Mouse (Mus musculus) CH12.LX (cell line): Measurements from ENCODE around the gene Naa35. TPM values are rescaled to one million over a fixed set of nuclear protein-coding genes. Genes with fewer than 3 reads are reported as not detected.

ENCODE experiments used
- DNase-seq: peaks from one replicate; pipeline ENCODE4 v3.0.0-alpha.2; 2013; ENCODE audit errors: extremely low read depth
- H3K27ac ChIP-seq: 2 replicates; pipeline ENCODE4 v1.5.1; 2012; ENCODE audit warnings: low read depth, mild to moderate bottlenecking, control low read depth, moderate library complexity; ENCODE audit not compliant: insufficient read depth
- H3K27me3 ChIP-seq: replicated peaks from 2 replicates; pipeline ENCODE3; 2012; ENCODE audit warnings: inconsistent platforms
- H3K36me3 ChIP-seq, 2 experiments: replicated peaks in 1 of 2; 2 replicates each; pipeline versions ENCODE3 to v1.6.1; 2012; ENCODE audit warnings: inconsistent platforms in 1 of 2, low read length in 1 of 2, mild to moderate bottlenecking in 1 of 2, mixed read lengths in 1 of 2, moderate library complexity in 1 of 2; ENCODE audit not compliant: control insufficient read depth in 1 of 2, insufficient read depth in 1 of 2
- H3K4me1 ChIP-seq, 2 experiments: 2 replicates each; pipeline ENCODE4 v1.6.1; 2012; ENCODE audit warnings: inconsistent platforms in 1 of 2, moderate library complexity in 1 of 2; ENCODE audit not compliant: insufficient read depth in 2 of 2, control insufficient read depth in 1 of 2
- H3K4me2 ChIP-seq: 2 replicates; pipeline ENCODE4 v1.6.1; 2012; ENCODE audit warnings: low read depth, mild to moderate bottlenecking, control low read depth; ENCODE audit not compliant: poor library complexity, insufficient read depth, severe bottlenecking
- H3K4me3 ChIP-seq, 3 experiments: fragments of 150-350 bp in 1 of 3; sonication (generic) in 1 of 3; replicated peaks in 1 of 3; 2 replicates each; pipeline versions ENCODE3 to v1.5.1; 2011 to 2012; ENCODE audit warnings: low read depth in 2 of 3, low read length in 2 of 3, mild to moderate bottlenecking in 2 of 3, moderate library complexity in 2 of 3, control low read depth in 1 of 3, improper control_type of control experiment in 1 of 3, inconsistent platforms in 1 of 3, mixed read lengths in 1 of 3; ENCODE audit not compliant: poor library complexity in 1 of 3
- H3K79me2 ChIP-seq: replicated peaks from 2 replicates; pipeline ENCODE4 v1.6.1; 2012; ENCODE audit warnings: mild to moderate bottlenecking, moderate library complexity; ENCODE audit not compliant: control insufficient read depth, poor library complexity, insufficient read depth, severe bottlenecking; ENCODE audit errors: extremely low read depth
- H3K9ac ChIP-seq: 2 replicates; pipeline ENCODE4 v1.6.1; 2012; ENCODE audit warnings: low read depth, mild to moderate bottlenecking, control low read depth, moderate library complexity; ENCODE audit not compliant: insufficient read depth
- H3K9me3 ChIP-seq: replicated peaks from 2 replicates; pipeline ENCODE3; 2012; ENCODE audit warnings: low read length, inconsistent platforms, mixed read lengths
- BHLHE40 ChIP-seq: IDR thresholded peaks from 2 replicates; pipeline ENCODE4 v1.6.1; 2011; ENCODE audit warnings: mild to moderate bottlenecking, low read depth, low read length, improper control_type of control experiment
- CHD1 ChIP-seq: IDR thresholded peaks from 2 replicates; pipeline ENCODE4 v1.6.1; 2012; ENCODE audit warnings: low read depth, low read length, improper control_type of control experiment, inconsistent platforms
- CHD2 ChIP-seq: IDR thresholded peaks from 2 replicates; pipeline ENCODE4 v1.6.1; 2011; ENCODE audit warnings: low read length, improper control_type of control experiment
- CTCF ChIP-seq, 2 experiments: IDR thresholded peaks in 1 of 2; conservative IDR thresholded peaks in 1 of 2; 2 replicates each; pipeline ENCODE4 v1.5.1; 2011 to 2012; ENCODE audit warnings: low read depth in 2 of 2, low read length in 2 of 2, improper control_type of control experiment in 1 of 2, inconsistent platforms in 1 of 2, mild to moderate bottlenecking in 1 of 2, moderate library complexity in 1 of 2
- E2F4 ChIP-seq: IDR thresholded peaks from 2 replicates; pipeline ENCODE4 v1.6.1; 2011; ENCODE audit warnings: low read depth, low read length, improper control_type of control experiment; ENCODE audit not compliant: insufficient replicate concordance
- EP300 ChIP-seq: IDR thresholded peaks from 2 replicates; pipeline ENCODE4 v1.6.1; 2011; ENCODE audit warnings: low read length, improper control_type of control experiment
- ETS1 ChIP-seq: conservative IDR thresholded peaks from 2 replicates; pipeline ENCODE4 v1.6.1; 2012; ENCODE audit warnings: low read depth, mild to moderate bottlenecking, inconsistent platforms, low read length, improper control_type of control experiment, moderate library complexity
- GABPA ChIP-seq: IDR thresholded peaks from 2 replicates; pipeline ENCODE4 v1.6.1; 2012; ENCODE audit warnings: low read depth, low read length, improper control_type of control experiment, inconsistent platforms; ENCODE audit not compliant: insufficient replicate concordance
- HCFC1 ChIP-seq: IDR thresholded peaks from 2 replicates; pipeline ENCODE4 v1.6.1; 2012; ENCODE audit warnings: low read depth, mild to moderate bottlenecking, inconsistent platforms, low read length, improper control_type of control experiment
- IRF4 ChIP-seq: IDR thresholded peaks from 2 replicates; pipeline ENCODE4 v1.6.1; 2014; ENCODE audit warnings: low read depth, mild to moderate bottlenecking, inconsistent platforms, low read length, improper control_type of control experiment
- JUND ChIP-seq: conservative IDR thresholded peaks from 2 replicates; pipeline ENCODE4 v1.6.1; 2011; ENCODE audit warnings: low read depth, low read length, improper control_type of control experiment
- KAT2A ChIP-seq: IDR thresholded peaks from 2 replicates; pipeline ENCODE4 v1.6.1; 2012; ENCODE audit warnings: low read length, improper control_type of control experiment, inconsistent platforms; ENCODE audit not compliant: insufficient replicate concordance
- MAX ChIP-seq: IDR thresholded peaks from 2 replicates; pipeline ENCODE4 v1.6.1; 2011; ENCODE audit warnings: low read length, improper control_type of control experiment
- MYC ChIP-seq: IDR thresholded peaks from 2 replicates; pipeline ENCODE4 v1.6.1; 2011; ENCODE audit warnings: low read depth, mild to moderate bottlenecking, improper control_type of control experiment, low read length
- NRF1 ChIP-seq: IDR thresholded peaks from 2 replicates; pipeline ENCODE4 v1.6.1; 2014; ENCODE audit warnings: low read depth, mild to moderate bottlenecking, inconsistent platforms, low read length, improper control_type of control experiment, moderate library complexity
- POLR2A ChIP-seq: IDR thresholded peaks from 2 replicates; pipeline ENCODE4 v1.6.1; 2011; ENCODE audit warnings: low read depth, mild to moderate bottlenecking, improper control_type of control experiment, low read length
- POLR2AphosphoS2 ChIP-seq: IDR thresholded peaks from 2 replicates; pipeline ENCODE4 v1.6.1; 2011; ENCODE audit warnings: low read depth, low read length, improper control_type of control experiment
- RCOR1 ChIP-seq: conservative IDR thresholded peaks from 2 replicates; pipeline ENCODE4 v1.6.1; 2012; ENCODE audit warnings: low read depth, mild to moderate bottlenecking, inconsistent platforms, low read length, improper control_type of control experiment
- SIN3A ChIP-seq: IDR thresholded peaks from 2 replicates; pipeline ENCODE4 v1.6.1; 2012; ENCODE audit warnings: low read length, improper control_type of control experiment, inconsistent platforms
- SMC3 ChIP-seq: IDR thresholded peaks from 2 replicates; pipeline ENCODE4 v1.6.1; 2011; ENCODE audit warnings: low read depth, low read length, improper control_type of control experiment
- TBP ChIP-seq: conservative IDR thresholded peaks from 2 replicates; pipeline ENCODE4 v1.6.1; 2011; ENCODE audit warnings: low read depth, low read length, improper control_type of control experiment
- UBTF ChIP-seq: IDR thresholded peaks from 2 replicates; pipeline ENCODE4 v1.6.1; 2012; ENCODE audit warnings: low read depth, mild to moderate bottlenecking, inconsistent platforms, low read length, improper control_type of control experiment, moderate library complexity
- USF1 ChIP-seq: IDR thresholded peaks from 2 replicates; pipeline ENCODE4 v1.6.1; 2014; ENCODE audit warnings: low read depth, mild to moderate bottlenecking, inconsistent platforms, low read length, improper control_type of control experiment
- USF2 ChIP-seq: conservative IDR thresholded peaks from 2 replicates; pipeline ENCODE4 v1.6.1; 2011; ENCODE audit warnings: low read depth, low read length, improper control_type of control experiment
- ZC3H11A ChIP-seq: IDR thresholded peaks from 2 replicates; pipeline ENCODE4 v1.6.1; 2012; ENCODE audit warnings: low read depth, mild to moderate bottlenecking, inconsistent platforms, low read length, improper control_type of control experiment
- ZKSCAN1 ChIP-seq: IDR thresholded peaks from 2 replicates; pipeline ENCODE4 v1.6.1; 2012; ENCODE audit warnings: low read depth, inconsistent platforms, low read length, improper control_type of control experiment, borderline replicate concordance
- ZNF384 ChIP-seq: IDR thresholded peaks from 2 replicates; pipeline ENCODE4 v1.6.1; 2012; ENCODE audit warnings: low read depth, low read length, improper control_type of control experiment, inconsistent platforms
- dilution Hi-C: fragments of 300-500 bp; cut with MboI; formaldehyde crosslinking; loops from 2 replicates; pipeline ENCODE4 v1.14.3; 2020; ENCODE audit warnings: low sequenced_read_pairs; ENCODE audit not compliant: extremely low pct_unique_long_range_greater_than_20kb, extremely low pct_ligation_motif_present
- in situ Hi-C: fragments of 300-500 bp; cut with MboI; formaldehyde crosslinking; loops from 3 replicates; pipeline ENCODE4 v1.14.3; 2019; ENCODE audit warnings: low sequenced_read_pairs, low pct_ligation_motif_present, low pct_unique_long_range_greater_than_20kb, mixed read lengths
- polyA plus RNA-seq: library from polyadenylated mRNA; unstranded; fragments of >175 nt; gene quantifications from 2 replicates; pipeline ENCODE4 v1.2.1, GENCODE M21; 2012; ENCODE audit warnings: low read depth; ENCODE audit not compliant: insufficient read length
- total RNA-seq, 2 experiments: library from RNA; depleted of rRNA; stranded (reverse); fragments of 300-350 nt in 1 of 2; fragments of >200 nt in 1 of 2; gene quantifications; 2 replicates each; pipeline ENCODE4 v1.2.3; 2012 to 2014

The Naa35 gene
- total and polyA plus RNA-seq, 3 experiments = 46.8 to 60.2 (median 56.4) TPM

DNA sequence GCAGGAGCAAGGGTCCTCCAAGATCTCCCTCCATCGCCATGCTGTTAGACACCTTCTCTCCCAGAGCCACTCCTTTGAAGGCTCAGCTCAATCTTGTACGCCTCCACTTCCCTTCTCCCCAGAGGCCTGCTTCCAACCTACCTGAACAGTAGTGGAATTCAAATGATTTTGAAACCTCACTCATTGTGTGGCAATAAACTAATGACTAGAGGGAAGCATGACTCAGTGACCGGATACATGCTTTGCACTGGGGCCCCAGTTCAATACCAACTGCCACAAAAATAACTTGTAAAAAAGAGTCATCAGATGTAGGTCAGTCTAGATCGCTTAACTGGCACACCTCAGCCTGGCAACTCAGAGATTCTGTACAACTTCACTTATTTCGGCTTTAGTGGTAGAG is 26.3 kb upstream of the Naa35 start:
- Histone ChIP-seq H3K4me1 (peaks cover 13 to 23% of the 10 kb centered on the region in 2 experiments), H3K4me3 (no peak overlapping the region), H3K9ac (no peak overlapping the region), H3K27ac (no peak overlapping the region), H3K36me3 (peaks cover 0 to 2% of the 10 kb centered on the region in 2 experiments), H3K27me3 (no peaks in the 10 kb centered on the region), H3K79me2 (no peaks in the 10 kb centered on the region), H3K4me2 (no peak overlapping the region), H3K9me3 (no peaks in the 10 kb centered on the region)
- no peak for TF ChIP-seq UBTF
- no peak for TF ChIP-seq USF1
- no peak for TF ChIP-seq CHD2
- no peak for TF ChIP-seq CHD1
- TF ChIP-seq MAX = no peak
- no peak for TF ChIP-seq MYC
- no peak for TF ChIP-seq POLR2AphosphoS2
- TF ChIP-seq E2F4 = no peak
- no peak for TF ChIP-seq SIN3A
- no peak for TF ChIP-seq USF2
- TF ChIP-seq KAT2A = no peak
- TF ChIP-seq ZC3H11A = no peak
- no peak for TF ChIP-seq HCFC1
- TF ChIP-seq ETS1 = no peak
- no peak for TF ChIP-seq IRF4
- no peak for TF ChIP-seq POLR2A
- DNase-seq = no peak
- dilution Hi-C loops (no loop called here), in situ Hi-C loops (no loop called here)

DNA sequence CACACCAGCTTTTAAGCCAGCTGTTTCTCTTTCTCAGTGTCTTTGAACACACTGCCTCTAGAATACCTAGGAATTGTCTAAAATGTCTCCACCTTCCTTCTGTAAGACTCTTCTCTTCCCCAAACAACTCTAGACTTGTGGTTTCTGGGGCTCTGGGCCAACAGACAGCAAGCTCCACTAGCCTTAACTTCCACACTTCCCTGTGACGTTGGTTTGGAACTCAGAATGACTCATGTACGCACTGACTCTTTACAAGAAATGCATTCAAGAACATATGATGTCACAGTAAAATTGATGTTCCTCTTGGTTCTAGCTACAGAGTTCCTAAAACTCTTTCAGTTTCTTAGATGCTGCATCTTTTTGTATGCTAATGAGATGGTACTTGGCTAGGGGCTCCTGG is 22.6 kb upstream of the Naa35 start:
- Histone ChIP-seq H3K9me3 (no peaks in the 10 kb centered on the region), H3K9ac (no peak overlapping the region), H3K4me2 (no peak overlapping the region), H3K4me3 (no peak overlapping the region), H3K27me3 (peaks cover 5% of the 10 kb centered on the region), H3K27ac (no peak overlapping the region), H3K79me2 (no peaks in the 10 kb centered on the region), H3K36me3 (no peaks in the 10 kb centered on the region), H3K4me1 (peaks cover 3 to 4% of the 10 kb centered on the region in 2 experiments; a peak in 3 of 4 replicates)
- TF ChIP-seq BHLHE40 (no peak), GABPA (no peak), SMC3 (no peak), NRF1 (no peak), CHD2 (no peak), IRF4 (no peak), CTCF (conservative IDR thresholded peaks at IDR 0.05 in 1 of 2, IDR thresholded peaks at IDR 0.05 in 1 of 2; ENCODE audit: low read depth in 2 of 2, low read length in 2 of 2) (no peak), ZC3H11A (no peak), CHD1 (no peak), EP300 (no peak), UBTF (no peak), ZNF384 (no peak), JUND (no peak), ZKSCAN1 (no peak), RCOR1 (no peak), TBP (no peak), USF2 (no peak)
- no peak for DNase-seq
- in situ Hi-C loops (no loop called here), dilution Hi-C loops (no loop called here)
